Mouse (Mus musculus): ENCODE measurements around the gene Plppr1. TPM values are rescaled to one million over a fixed set of nuclear protein-coding genes. Genes with fewer than 3 reads are reported as not detected.

Plppr1 gene
- polyA plus RNA-seq, 1 experiment: not detected

- Histone ChIP-seq H3K9me3 (replicated peaks; ENCODE audit: control insufficient read depth, insufficient read depth, low read length, poor library complexity, severe bottlenecking) (peaks cover 4% of the 10 kb centered on the region; the same call in 1 of the 2 replicates), H3K36me3 (ENCODE audit: control insufficient read depth, insufficient read depth, low read length, poor library complexity, severe bottlenecking) (no peaks in the 10 kb centered on the region), H3K27me3 (ENCODE audit: control insufficient read depth, insufficient read depth, low read length, poor library complexity, severe bottlenecking) (no peaks in the 10 kb centered on the region), H3K9ac (ENCODE audit: low read depth, poor library complexity, severe bottlenecking) (no peak overlapping the region), H3K4me3 (ENCODE audit: low read depth, low read length) (no peak overlapping the region), H3K27ac (ENCODE audit: insufficient read depth, low read length) (no peak overlapping the region), H3K4me1 (ENCODE audit: control insufficient read depth, insufficient read depth, low read length) (no peaks in the 10 kb centered on the region)
- TF ChIP-seq CTCF (IDR thresholded peaks at IDR 0.05; ENCODE audit: low read depth, low read length) (no peak), EP300 (IDR thresholded peaks at IDR 0.05; ENCODE audit: insufficient read depth, low read depth, low read length) (no peak), POLR2A (IDR thresholded peaks at IDR 0.05; ENCODE audit: insufficient read depth, low read length) (no peak)
Measured at GRCm38 (mm10) chr4:49102769-49103193, 43.7 kb downstream of the Plppr1 start.

- Histone ChIP-seq H3K9ac (ENCODE audit: low read depth, poor library complexity, severe bottlenecking) (no peak overlapping the region), H3K27ac (ENCODE audit: insufficient read depth, low read length) (no peak overlapping the region), H3K4me3 (ENCODE audit: low read depth, low read length) (no peak overlapping the region), H3K4me1 (ENCODE audit: control insufficient read depth, insufficient read depth, low read length) (no peaks in the 10 kb centered on the region), H3K9me3 (replicated peaks; ENCODE audit: control insufficient read depth, insufficient read depth, low read length, poor library complexity, severe bottlenecking) (peaks cover 4% of the 10 kb centered on the region; the same call in 1 of the 2 replicates), H3K36me3 (ENCODE audit: control insufficient read depth, insufficient read depth, low read length, poor library complexity, severe bottlenecking) (no peaks in the 10 kb centered on the region), H3K27me3 (ENCODE audit: control insufficient read depth, insufficient read depth, low read length, poor library complexity, severe bottlenecking) (no peaks in the 10 kb centered on the region)
- TF ChIP-seq EP300 (IDR thresholded peaks at IDR 0.05; ENCODE audit: insufficient read depth, low read depth, low read length) (no peak), CTCF (IDR thresholded peaks at IDR 0.05; ENCODE audit: low read depth, low read length) (no peak), POLR2A (IDR thresholded peaks at IDR 0.05; ENCODE audit: insufficient read depth, low read length) (no peak)
Measured at GRCm38 (mm10) chr4:49104860-49105259, 45.8 kb downstream of the Plppr1 start.

- no peak overlapping the region for H3K4me3 ChIP-seq (ENCODE audit: low read depth, low read length)
- H3K27ac ChIP-seq (ENCODE audit: insufficient read depth, low read length): no peak overlapping the region
- TF ChIP-seq EP300 (IDR thresholded peaks at IDR 0.05; ENCODE audit: insufficient read depth, low read depth, low read length) (no peak), CTCF (IDR thresholded peaks at IDR 0.05; ENCODE audit: low read depth, low read length) (no peak), POLR2A (IDR thresholded peaks at IDR 0.05; ENCODE audit: insufficient read depth, low read length) (no peak)
- H3K9me3 ChIP-seq (replicated peaks; ENCODE audit: control insufficient read depth, insufficient read depth, low read length, poor library complexity, severe bottlenecking): peaks cover 4% of the 10 kb centered on the region; the same call in 1 of the 2 replicates
- H3K4me1 ChIP-seq (ENCODE audit: control insufficient read depth, insufficient read depth, low read length): no peaks in the 10 kb centered on the region
- no peak overlapping the region for H3K9ac ChIP-seq (ENCODE audit: low read depth, poor library complexity, severe bottlenecking)
- H3K36me3 ChIP-seq (ENCODE audit: control insufficient read depth, insufficient read depth, low read length, poor library complexity, severe bottlenecking): no peaks in the 10 kb centered on the region
- H3K27me3 ChIP-seq (ENCODE audit: control insufficient read depth, insufficient read depth, low read length, poor library complexity, severe bottlenecking): no peaks in the 10 kb centered on the region
Measured at GRCm38 (mm10) chr4:49107895-49108294, 48.8 kb downstream of the Plppr1 start.

GRCm38 (mm10) chr4:49108371-49108770, 49.3 kb downstream of the Plppr1 start:
- no peaks in the 10 kb centered on the region for H3K4me1 ChIP-seq (ENCODE audit: control insufficient read depth, insufficient read depth, low read length)
- no peaks in the 10 kb centered on the region for H3K27me3 ChIP-seq (ENCODE audit: control insufficient read depth, insufficient read depth, low read length, poor library complexity, severe bottlenecking)
- TF ChIP-seq POLR2A (IDR thresholded peaks at IDR 0.05; ENCODE audit: insufficient read depth, low read length) (no peak), EP300 (IDR thresholded peaks at IDR 0.05; ENCODE audit: insufficient read depth, low read depth, low read length) (no peak), CTCF (IDR thresholded peaks at IDR 0.05; ENCODE audit: low read depth, low read length) (no peak)
- no peaks in the 10 kb centered on the region for H3K36me3 ChIP-seq (ENCODE audit: control insufficient read depth, insufficient read depth, low read length, poor library complexity, severe bottlenecking)
- H3K4me3 ChIP-seq (ENCODE audit: low read depth, low read length): no peak overlapping the region
- H3K9me3 ChIP-seq (replicated peaks; ENCODE audit: control insufficient read depth, insufficient read depth, low read length, poor library complexity, severe bottlenecking): peaks cover 4% of the 10 kb centered on the region; the same call in 1 of the 2 replicates
- no peak overlapping the region for H3K9ac ChIP-seq (ENCODE audit: low read depth, poor library complexity, severe bottlenecking)
- H3K27ac ChIP-seq (ENCODE audit: insufficient read depth, low read length): no peak overlapping the region

- Histone ChIP-seq H3K4me3 (ENCODE audit: low read depth, low read length) (no peak overlapping the region), H3K36me3 (ENCODE audit: control insufficient read depth, insufficient read depth, low read length, poor library complexity, severe bottlenecking) (no peaks in the 10 kb centered on the region), H3K9ac (ENCODE audit: low read depth, poor library complexity, severe bottlenecking) (no peak overlapping the region), H3K27ac (ENCODE audit: insufficient read depth, low read length) (no peak overlapping the region), H3K9me3 (replicated peaks; ENCODE audit: control insufficient read depth, insufficient read depth, low read length, poor library complexity, severe bottlenecking) (peaks cover 4% of the 10 kb centered on the region; the same call in 1 of the 2 replicates), H3K4me1 (ENCODE audit: control insufficient read depth, insufficient read depth, low read length) (no peaks in the 10 kb centered on the region), H3K27me3 (ENCODE audit: control insufficient read depth, insufficient read depth, low read length, poor library complexity, severe bottlenecking) (no peaks in the 10 kb centered on the region)
- no peak for TF ChIP-seq EP300 (IDR thresholded peaks at IDR 0.05; ENCODE audit: insufficient read depth, low read depth, low read length)
- no peak for TF ChIP-seq POLR2A (IDR thresholded peaks at IDR 0.05; ENCODE audit: insufficient read depth, low read length)
- no peak for TF ChIP-seq CTCF (IDR thresholded peaks at IDR 0.05; ENCODE audit: low read depth, low read length)
Measured at GRCm38 (mm10) chr4:49109989-49110388, 50.9 kb downstream of the Plppr1 start.

GRCm38 (mm10) chr4:49118842-49119241, 59.8 kb downstream of the Plppr1 start:
- H3K4me1 ChIP-seq (ENCODE audit: control insufficient read depth, insufficient read depth, low read length): no peaks in the 10 kb centered on the region
- H3K36me3 ChIP-seq (ENCODE audit: control insufficient read depth, insufficient read depth, low read length, poor library complexity, severe bottlenecking): no peaks in the 10 kb centered on the region
- H3K9ac ChIP-seq (ENCODE audit: low read depth, poor library complexity, severe bottlenecking): no peak overlapping the region
- H3K27ac ChIP-seq (ENCODE audit: insufficient read depth, low read length): no peak overlapping the region
- H3K9me3 ChIP-seq (replicated peaks; ENCODE audit: control insufficient read depth, insufficient read depth, low read length, poor library complexity, severe bottlenecking): no peaks in the 10 kb centered on the region
- no peaks in the 10 kb centered on the region for H3K27me3 ChIP-seq (ENCODE audit: control insufficient read depth, insufficient read depth, low read length, poor library complexity, severe bottlenecking)
- H3K4me3 ChIP-seq (ENCODE audit: low read depth, low read length): no peak overlapping the region
- TF ChIP-seq EP300 (IDR thresholded peaks at IDR 0.05; ENCODE audit: insufficient read depth, low read depth, low read length): no peak
- no peak for TF ChIP-seq POLR2A (IDR thresholded peaks at IDR 0.05; ENCODE audit: insufficient read depth, low read length)
- no peak for TF ChIP-seq CTCF (IDR thresholded peaks at IDR 0.05; ENCODE audit: low read depth, low read length)
